Mouse (Mus musculus) intestine, postnatal 0 days (tissue): ENCODE data around the gene Gsdmc4. TPM values are rescaled to one million over a fixed set of nuclear protein-coding genes. Genes with fewer than 3 reads are reported as not detected.
"Not testable (repeated sequence)": the region's sequence is repeated elsewhere in the genome, so short reads cannot be mapped to it uniquely, and the experiment has no call there.

ENCODE experiments used
- ATAC-seq: fragments of 200-750 bp; cut with Nextera tagmentation; 2 replicates; pipeline ENCODE4 v1.8.0; 2017; ENCODE audit warnings: mild to moderate bottlenecking, moderate TSS enrichment, moderate library complexity
- H3K27ac ChIP-seq: fragments of 300-500 bp; sonication (generic); 2 replicates; pipeline ENCODE4 v1.5.1; 2014; ENCODE audit warnings: mild to moderate bottlenecking, low read depth, low read length, moderate library complexity
- H3K27me3 ChIP-seq: fragments of 300-500 bp; sonication (generic); replicated peaks from 2 replicates; pipeline ENCODE4 v1.6.1; 2014; ENCODE audit warnings: low read length, mixed read lengths; ENCODE audit not compliant: control insufficient read depth, insufficient read depth
- H3K36me3 ChIP-seq: fragments of 300-500 bp; sonication (generic); 2 replicates; pipeline ENCODE4 v1.6.1; 2014; ENCODE audit warnings: mild to moderate bottlenecking, moderate library complexity; ENCODE audit not compliant: control insufficient read depth, insufficient read depth
- H3K4me1 ChIP-seq: fragments of 300-500 bp; sonication (generic); replicated peaks from 2 replicates; pipeline ENCODE4 v1.6.1; 2014; ENCODE audit warnings: antibody characterized with exemption, low read length, mixed read lengths; ENCODE audit not compliant: control insufficient read depth, insufficient read depth
- H3K4me2 ChIP-seq: fragments of 300-500 bp; sonication (generic); replicated peaks from 2 replicates; pipeline ENCODE4 v1.6.1; 2014; ENCODE audit warnings: low read depth, mild to moderate bottlenecking, moderate library complexity
- H3K4me3 ChIP-seq: fragments of 300-500 bp; sonication (generic); 2 replicates; pipeline ENCODE4 v1.5.1; 2014; ENCODE audit warnings: low read depth, low read length
- H3K9ac ChIP-seq: fragments of 300-500 bp; sonication (generic); 2 replicates; pipeline ENCODE4 v1.6.1; 2014; ENCODE audit warnings: mild to moderate bottlenecking, low read depth, low read length
- H3K9me3 ChIP-seq: fragments of 300-500 bp; sonication (generic); 2 replicates; pipeline ENCODE4 v1.6.1; 2016; ENCODE audit warnings: mixed run types; ENCODE audit not compliant: control insufficient read depth
- CTCF ChIP-seq: sonication (generic); IDR thresholded peaks from 2 replicates; pipeline ENCODE4 v1.5.1; 2016; ENCODE audit warnings: low read depth, mild to moderate bottlenecking, control low read depth, antibody characterized with exemption, moderate library complexity
- WGBS: fragments of 180-500 bp; shearing (Covaris S2); extraction: QIAGEN DNeasy Blood & Tissue Kit; methylation state at CpG from one replicate; pipeline ENCODE4 v1.1.7; 2014; 5-methylcytosine and 5-hydroxymethylcytosine counted together
- polyA plus RNA-seq: library from polyadenylated mRNA; unstranded; fragments of >200 nt; fragmentation: Nextera tagmentation; extraction: Ambion mirVana; gene quantifications from 2 replicates; pipeline ENCODE4 v1.2.1, GENCODE M21; 2015

The Gsdmc4 gene
- polyA plus RNA-seq, 1 experiment from 2014 or later = 10.1 TPM

DNA sequence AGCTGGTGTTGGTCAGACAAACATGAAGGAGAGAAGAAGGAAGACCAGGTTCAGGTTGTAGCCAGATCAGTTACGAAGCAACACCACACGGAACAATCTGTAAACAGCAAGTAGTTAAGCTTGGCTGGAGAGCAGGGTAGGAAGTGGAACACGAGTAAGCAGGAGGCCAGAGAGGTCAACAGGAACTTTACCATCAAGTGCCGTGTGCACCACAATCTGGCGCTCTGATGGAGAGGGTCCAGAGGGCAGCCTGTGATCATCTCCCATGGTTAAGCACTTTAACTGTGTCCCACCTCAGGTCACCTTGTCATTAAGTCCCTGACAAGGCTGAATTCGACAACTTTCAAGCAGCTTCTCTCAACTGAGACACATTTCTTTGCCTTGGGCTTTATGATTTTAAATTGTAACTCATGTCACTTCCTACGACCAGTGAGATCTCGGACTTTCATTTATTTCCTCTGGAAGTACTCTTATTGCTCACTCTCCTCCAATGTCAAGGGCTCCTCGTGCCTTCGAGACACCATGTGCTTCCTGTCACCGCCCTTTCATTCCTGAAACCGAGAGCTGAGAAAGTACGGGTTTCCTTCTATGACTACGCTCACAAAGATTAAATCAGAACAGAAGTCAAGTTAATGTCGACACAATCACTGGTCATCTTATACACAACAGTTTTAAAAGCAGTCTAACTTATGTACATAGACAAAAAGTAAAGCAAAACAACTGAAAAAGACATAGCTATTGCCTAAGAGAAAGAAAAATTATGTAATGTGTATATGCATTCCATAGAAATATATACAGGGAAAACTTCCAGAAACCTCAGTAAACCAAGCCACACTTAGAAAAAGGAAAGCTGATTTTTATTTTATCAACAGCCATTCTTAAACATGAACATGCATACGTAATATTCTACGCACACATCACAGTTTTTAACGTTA, 18.3 kb upstream of the Gsdmc4 start:
- ATAC-seq = no peak
- no peaks in the 10 kb centered on the region for H3K9me3 ChIP-seq
- no peak overlapping the region for H3K4me2 ChIP-seq
- no peaks in the 10 kb centered on the region for H3K4me1 ChIP-seq
- no peak overlapping the region for H3K9ac ChIP-seq
- no peak for TF ChIP-seq CTCF
- H3K36me3 ChIP-seq = peaks cover 25% of the 10 kb centered on the region
- no peak overlapping the region for H3K4me3 ChIP-seq
- WGBS = 72% methylated on average over 18 of the region's 18 CpGs
- H3K27ac ChIP-seq = no peak overlapping the region
- H3K27me3 ChIP-seq = no peaks in the 10 kb centered on the region

GRCm38 (mm10) chr15:63926201-63926600, 14.1 kb upstream of the Gsdmc4 start:
- ATAC-seq = no peak
- H3K27ac ChIP-seq = no peak overlapping the region
- H3K9ac ChIP-seq = no peak overlapping the region
- no peak for TF ChIP-seq CTCF
- H3K27me3 ChIP-seq = no peaks in the 10 kb centered on the region
- no peaks in the 10 kb centered on the region for H3K9me3 ChIP-seq
- no peaks in the 10 kb centered on the region for H3K4me1 ChIP-seq
- 92% methylated on average over 3 of the region's 3 CpGs for WGBS
- H3K4me2 ChIP-seq = no peak overlapping the region
- peaks cover 11% of the 10 kb centered on the region; the same call in 1 of the 2 replicates for H3K36me3 ChIP-seq
- H3K4me3 ChIP-seq = no peak overlapping the region

DNA sequence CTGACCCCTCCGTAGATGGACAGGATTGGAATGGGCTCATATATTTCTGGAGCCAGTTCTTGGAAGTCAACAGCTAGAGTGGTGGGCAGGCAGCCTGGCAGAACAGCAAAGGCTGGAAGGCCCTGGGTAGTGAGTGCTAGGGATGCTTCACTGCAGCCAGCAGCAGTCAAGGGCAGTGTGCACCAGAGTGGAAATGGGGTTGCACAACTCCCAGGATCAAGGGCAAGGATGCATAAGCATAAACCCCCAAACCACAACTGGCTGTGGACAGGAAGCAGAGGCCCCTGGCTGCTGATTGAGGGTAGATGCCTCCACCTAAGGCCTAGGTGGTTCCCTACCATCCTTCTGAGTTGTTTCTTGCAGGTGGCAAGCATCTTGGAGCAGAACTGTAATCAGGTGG, 12.4 kb upstream of the Gsdmc4 start:
- no peak overlapping the region for H3K27ac ChIP-seq
- H3K9me3 ChIP-seq = no peaks in the 10 kb centered on the region
- no peak for TF ChIP-seq CTCF
- no peak overlapping the region for H3K4me2 ChIP-seq
- no peak overlapping the region for H3K4me3 ChIP-seq
- H3K27me3 ChIP-seq = no peaks in the 10 kb centered on the region
- H3K36me3 ChIP-seq = peaks cover under 1% of the 10 kb centered on the region; the same call in 1 of the 2 replicates
- H3K4me1 ChIP-seq = no peaks in the 10 kb centered on the region
- H3K9ac ChIP-seq = no peak overlapping the region
- WGBS = 90% methylated on average over 1 of the region's 1 CpGs
- ATAC-seq = no peak

DNA sequence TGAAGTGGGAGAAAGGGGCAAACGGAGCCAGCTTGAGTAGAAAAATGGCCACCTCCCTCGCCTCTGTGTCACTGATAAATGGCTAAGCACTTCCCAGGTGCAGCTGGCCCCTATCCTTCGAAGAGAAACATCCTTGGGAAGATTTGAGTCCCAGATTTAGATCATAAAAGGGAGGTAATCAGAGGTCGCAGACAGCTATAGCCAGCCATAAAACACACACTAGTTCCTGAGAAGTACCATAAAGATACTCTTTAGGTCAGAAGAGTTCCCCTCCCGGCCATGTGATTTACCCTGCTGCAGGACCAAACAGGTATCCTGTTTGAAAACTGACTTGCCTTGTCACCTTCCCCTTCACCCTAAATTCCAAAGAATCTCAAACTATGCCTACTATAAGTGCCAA, 9.5 kb upstream of the Gsdmc4 start:
- H3K27ac ChIP-seq, H3K4me1 ChIP-seq, H3K9ac ChIP-seq, H3K9me3 ChIP-seq, H3K27me3 ChIP-seq, H3K4me3 ChIP-seq, H3K36me3 ChIP-seq, H3K4me2 ChIP-seq: not testable (repeated sequence)
- peak; percentile 65 for ATAC-seq
- 8% methylated on average over 2 of the region's 5 CpGs for WGBS

DNA sequence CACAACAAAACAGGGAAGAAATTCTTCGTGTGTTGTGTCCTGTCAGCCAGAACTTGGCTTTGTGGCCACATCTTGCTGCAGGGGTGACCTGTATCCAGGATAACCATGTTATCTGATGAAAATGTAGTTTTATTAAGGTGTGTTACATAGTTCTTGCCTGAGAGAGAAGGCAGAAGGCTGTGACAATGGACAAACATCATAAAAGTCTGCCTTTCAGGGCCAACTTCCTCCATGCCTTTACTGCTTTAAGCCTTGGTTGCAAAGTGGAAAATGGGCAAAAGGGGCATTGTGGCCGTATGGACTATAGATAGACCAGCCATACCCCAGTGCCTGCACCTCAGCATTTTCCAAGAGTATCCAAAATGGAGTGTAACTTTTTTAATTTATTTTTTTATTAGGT, 7.6 kb upstream of the Gsdmc4 start:
- not testable (repeated sequence) for H3K9ac ChIP-seq, H3K4me2 ChIP-seq, H3K27ac ChIP-seq, H3K4me3 ChIP-seq, H3K4me1 ChIP-seq, H3K27me3 ChIP-seq, H3K9me3 ChIP-seq, H3K36me3 ChIP-seq
- ATAC-seq = peak; percentile 56
- WGBS = 24% methylated on average over 1 of the region's 2 CpGs

GRCm38 (mm10) chr15:63916584-63916983, 4.5 kb upstream of the Gsdmc4 start:
- not testable (repeated sequence) for ATAC-seq, H3K36me3 ChIP-seq, H3K4me1 ChIP-seq, H3K27ac ChIP-seq, H3K27me3 ChIP-seq, H3K9me3 ChIP-seq, H3K4me3 ChIP-seq, H3K9ac ChIP-seq, H3K4me2 ChIP-seq
- WGBS = 83% methylated on average over 3 of the region's 4 CpGs

DNA sequence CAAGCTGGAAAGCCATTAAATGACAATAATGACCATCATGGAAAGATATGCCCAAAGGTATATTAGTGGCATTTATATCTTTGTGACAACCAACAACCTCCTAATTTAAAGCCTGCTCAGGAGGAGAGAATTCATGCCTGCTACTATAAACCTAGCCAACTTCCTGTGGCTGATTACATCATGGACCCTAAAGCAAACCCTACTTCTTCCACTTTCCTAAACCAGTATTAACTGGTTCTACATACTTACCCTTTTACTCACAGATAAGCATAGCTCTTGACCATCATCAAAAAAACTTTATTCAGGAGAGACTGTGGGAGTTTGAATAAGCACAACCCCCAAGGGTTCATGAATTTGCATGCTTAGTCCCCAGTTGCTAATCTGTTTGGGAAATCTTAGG, 2.2 kb downstream of the Gsdmc4 start:
- H3K9ac ChIP-seq, ATAC-seq, H3K27ac ChIP-seq, H3K9me3 ChIP-seq, H3K27me3 ChIP-seq, H3K36me3 ChIP-seq, H3K4me1 ChIP-seq, H3K4me3 ChIP-seq, H3K4me2 ChIP-seq: not testable (repeated sequence)
